Mouse (Mus musculus): ENCODE data around the gene Kif2a. TPM values are rescaled to one million over a fixed set of nuclear protein-coding genes. Genes with fewer than 3 reads are reported as not detected.
A peak's percentile ranks its signal among the peaks of the same experiment; 100 is the strongest.

Kif2a gene
- total and polyA plus RNA-seq, 3 experiments = 18.0 to 310 (median 135) TPM

- TF ChIP-seq USF2 (IDR thresholded peaks at IDR 0.05; ENCODE audit: borderline replicate concordance in 1 of 2, insufficient read depth in 1 of 2, low read depth in 1 of 2, low read length in 2 of 2) (no peak), NELFE (IDR thresholded peaks at IDR 0.05; ENCODE audit: low read depth, low read length) (no peak), MYB (IDR thresholded peaks at IDR 0.05; ENCODE audit: low read depth, low read length) (no peak), ETS1 (IDR thresholded peaks at IDR 0.05; ENCODE audit: low read depth, low read length) (no peak)
Observed at GRCm38 (mm10) chr13:107027218-107027617, 5.3 kb upstream of the Kif2a start (continued).

- TF ChIP-seq POLR2AphosphoS2 (IDR thresholded peaks at IDR 0.05; ENCODE audit: low read length) (no peak), UBTF (IDR thresholded peaks at IDR 0.05; ENCODE audit: borderline replicate concordance, insufficient read depth, low read depth, low read length) (no peak), SIN3A (IDR thresholded peaks at IDR 0.05; ENCODE audit: low read length) (peak; percentile 45; the same call in 1 of the 2 replicates), CHD1 (IDR thresholded peaks at IDR 0.05; ENCODE audit: low read depth, low read length) (no peak), MXI1 (IDR thresholded peaks at IDR 0.05; ENCODE audit: low read depth, low read length) (peak; percentile 54; the same call in 1 of the 2 replicates), EP300 (IDR thresholded peaks at IDR 0.05; ENCODE audit: low read depth in 1 of 2, low read length in 2 of 2) (peak in 1 of 2 experiments; percentile 24; a peak in 2 of 4 replicates), NELFE (IDR thresholded peaks at IDR 0.05; ENCODE audit: low read depth, low read length) (no peak), HCFC1 (IDR thresholded peaks at IDR 0.05; ENCODE audit: low read depth, low read length) (0 out of 2 replicates have a peak, but pooled peaks have one; percentile 29), CHD2 (IDR thresholded peaks at IDR 0.05; ENCODE audit: low read length) (no peak; the same call in 1 of the 2 replicates), POLR2A (IDR thresholded peaks at IDR 0.05; ENCODE audit: control insufficient read depth in 1 of 2, insufficient read depth in 1 of 2, low read depth in 1 of 2, low read length in 2 of 2, poor library complexity in 1 of 2) (0 out of 4 replicates have a peak, but pooled peaks of 1 of the 2 experiments have one; percentile 42), MAX (IDR thresholded peaks at IDR 0.05; ENCODE audit: low read length) (0 out of 2 replicates have a peak, but pooled peaks have one; percentile 26), RCOR1 (IDR thresholded peaks at IDR 0.05; ENCODE audit: low read depth, low read length) (peak; percentile 30; the same call in 1 of the 2 replicates), ETS1 (IDR thresholded peaks at IDR 0.05; ENCODE audit: low read depth, low read length) (peak; percentile 68), MAFK (IDR thresholded peaks at IDR 0.05; ENCODE audit: borderline replicate concordance, low read depth, low read length) (peak; percentile 93), SMC3 (IDR thresholded peaks at IDR 0.05; ENCODE audit: low read depth, low read length) (no peak), ZC3H11A (IDR thresholded peaks at IDR 0.05; ENCODE audit: low read depth, low read length) (no peak), MYB (IDR thresholded peaks at IDR 0.05; ENCODE audit: low read depth, low read length) (0 out of 2 replicates have a peak, but pooled peaks have one; percentile 15), TBP (IDR thresholded peaks at IDR 0.05; ENCODE audit: low read depth, low read length) (peak; percentile 59; the same call in 1 of the 2 replicates)
- no peaks in the 10 kb centered on the region for H3K27me3 ChIP-seq (ENCODE audit: control insufficient read depth in 1 of 2, insufficient read depth in 2 of 2, low read length in 2 of 2)
- peak overlapping the region; percentile 36 to 39 for H3K4me3 ChIP-seq (ENCODE audit: control insufficient read depth in 1 of 2, insufficient read depth in 1 of 2, low read depth in 2 of 2, low read length in 2 of 2)
- peaks cover 2 to 15% of the 10 kb centered on the region in 2 experiments for H3K4me1 ChIP-seq (ENCODE audit: control insufficient read depth in 1 of 2, insufficient read depth in 2 of 2, low read length in 2 of 2)
- H3K9me3 ChIP-seq (replicated peaks; ENCODE audit: insufficient read depth, low read length) = no peaks in the 10 kb centered on the region
- peaks cover 14% of the 10 kb centered on the region for H3K79me2 ChIP-seq (ENCODE audit: control insufficient read depth, insufficient read depth, low read length, poor library complexity)
- H3K36me3 ChIP-seq (ENCODE audit: control insufficient read depth in 1 of 2, insufficient read depth in 2 of 2, low read length in 2 of 2) = peaks cover 0 to 14% of the 10 kb centered on the region in 2 experiments; a peak in 2 of 4 replicates
- peak overlapping the region; percentile 85 for H3K27ac ChIP-seq (ENCODE audit: control insufficient read depth, low read depth, low read length)
- H3K9ac ChIP-seq (ENCODE audit: control insufficient read depth, low read depth, low read length, poor library complexity, severe bottlenecking) = peak overlapping the region; percentile 46
- peak; percentile 85 for DNase-seq (ENCODE audit: low read depth, low spot score)
Observed at GRCm38 (mm10) chr13:107025663-107026062, 3.7 kb upstream of the Kif2a start.

Data from MEL (cell line).